Mouse (Mus musculus) hindbrain, embryonic 11.5 days (tissue): Measurements from ENCODE around the gene Tas2r110. TPM values are rescaled to one million over a fixed set of nuclear protein-coding genes. Genes with fewer than 3 reads are reported as not detected.

Source experiments
- ATAC-seq: fragments of 200-750 bp; cut with Nextera tagmentation; 2 replicates; pipeline ENCODE4 v1.8.0; 2017; ENCODE audit warnings: mild to moderate bottlenecking, moderate TSS enrichment, moderate library complexity; ENCODE audit not compliant: low FRiP score
- DNase-seq: peaks from one replicate; pipeline ENCODE4 v3.0.0-alpha.2; 2015; ENCODE audit warnings: low spot score
- H3K27ac ChIP-seq: fragments of 300-500 bp; sonication (generic); 2 replicates; pipeline ENCODE4 v1.5.1; 2014; ENCODE audit warnings: mild to moderate bottlenecking, low read depth, low read length
- H3K27me3 ChIP-seq: fragments of 300-500 bp; sonication (generic); 2 replicates; pipeline ENCODE4 v1.6.1; 2014; ENCODE audit warnings: mild to moderate bottlenecking, low read length, moderate library complexity, mixed read lengths; ENCODE audit not compliant: control insufficient read depth, insufficient read depth
- H3K36me3 ChIP-seq: fragments of 300-500 bp; sonication (generic); 2 replicates; pipeline ENCODE4 v1.6.1; 2014; ENCODE audit warnings: mild to moderate bottlenecking, low read length, moderate library complexity, mixed read lengths; ENCODE audit not compliant: control insufficient read depth, insufficient read depth
- H3K4me1 ChIP-seq: fragments of 300-500 bp; sonication (generic); replicated peaks from 2 replicates; pipeline ENCODE4 v1.6.1; 2014; ENCODE audit warnings: low read length, mixed read lengths; ENCODE audit not compliant: control insufficient read depth, insufficient read depth
- H3K4me2 ChIP-seq: fragments of 300-500 bp; sonication (generic); replicated peaks from 2 replicates; pipeline ENCODE4 v1.6.1; 2014; ENCODE audit warnings: mild to moderate bottlenecking, low read depth, low read length
- H3K4me3 ChIP-seq: fragments of 300-500 bp; sonication (generic); 2 replicates; pipeline ENCODE4 v1.5.1; 2014; ENCODE audit warnings: low read depth, low read length
- H3K9ac ChIP-seq: fragments of 300-500 bp; sonication (generic); 2 replicates; pipeline ENCODE4 v1.6.1; 2014; ENCODE audit warnings: low read depth, low read length
- H3K9me3 ChIP-seq: fragments of 300-500 bp; sonication (generic); 2 replicates; pipeline ENCODE4 v1.6.1; 2016; ENCODE audit warnings: low read length; ENCODE audit not compliant: control insufficient read depth
- WGBS: fragments of 180-500 bp; shearing (Covaris S2); extraction: QIAGEN DNeasy Blood & Tissue Kit; methylation state at CpG from one replicate; pipeline ENCODE4 v1.1.7; 2014; 5-methylcytosine and 5-hydroxymethylcytosine counted together
- polyA plus RNA-seq: library from polyadenylated mRNA; unstranded; fragments of >200 nt; fragmentation: Nextera tagmentation; extraction: Ambion mirVana; gene quantifications from 2 replicates; pipeline ENCODE4 v1.2.1, GENCODE M21; 2014

Tas2r110 gene
- polyA plus RNA-seq, result not detected in 2 replicates

GRCm38 (mm10) chr6:132867708-132868107 lies at the start of gene Tas2r110:
Gene Tas2r110 (plus strand): TSS chr6:132868008.
- H3K4me2 ChIP-seq, result no peak within 1 kb of the TSS
- H3K27ac ChIP-seq, result no peak within 1 kb of the TSS
- H3K36me3 ChIP-seq, result no peaks in the 10 kb centered on the region
- no peaks in the 10 kb centered on the region for H3K4me1 ChIP-seq
- no peak within 1 kb of the TSS for H3K9ac ChIP-seq
- H3K9me3 ChIP-seq, result no peaks in the 10 kb centered on the region
- ATAC-seq (no peak), DNase-seq (no peak)
- H3K4me3 ChIP-seq, result no peak within 1 kb of the TSS
- no peaks in the 10 kb centered on the region for H3K27me3 ChIP-seq

- 86% methylated on average over 1 of the region's 1 CpGs for WGBS
- H3K4me3 ChIP-seq, result no peak within 1 kb of the TSS
These were observed 21.0 kb upstream of the Tas2r110 start, which contains the start of gene Tas2r123 for GRCm38 (mm10) chr6:132846842-132847241. Gene Tas2r123 (plus strand): TSS chr6:132847142.

GRCm38 (mm10) chr6:132855138-132855537 lies 12.7 kb upstream of the Tas2r110 start, which contains the start of gene Tas2r116:
Gene Tas2r116 (plus strand): TSS chr6:132855438.
- Histone ChIP-seq H3K4me3 (no peak within 1 kb of the TSS), H3K4me2 (no peak within 1 kb of the TSS), H3K4me1 (no peaks in the 10 kb centered on the region), H3K27ac (no peak within 1 kb of the TSS), H3K9me3 (no peaks in the 10 kb centered on the region), H3K9ac (no peak within 1 kb of the TSS), H3K27me3 (no peaks in the 10 kb centered on the region), H3K36me3 (no peaks in the 10 kb centered on the region)
- 88% methylated on average over 1 of the region's 1 CpGs for WGBS
- ATAC-seq (no peak), DNase-seq (no peak)

More at GRCm38 (mm10) chr6:132846842-132847241, 21.0 kb upstream of the Tas2r110 start, which contains the start of gene Tas2r123:
- Histone ChIP-seq H3K36me3 (no peaks in the 10 kb centered on the region), H3K9ac (no peak within 1 kb of the TSS), H3K4me1 (no peaks in the 10 kb centered on the region), H3K27me3 (no peaks in the 10 kb centered on the region), H3K4me2 (no peak within 1 kb of the TSS), H3K9me3 (no peaks in the 10 kb centered on the region), H3K27ac (no peak within 1 kb of the TSS)
- ATAC-seq (no peak), DNase-seq (no peak)

- Histone ChIP-seq H3K36me3 (no peaks in the 10 kb centered on the region), H3K27ac (no peak within 1 kb of the TSS), H3K4me2 (no peak within 1 kb of the TSS), H3K9ac (no peak within 1 kb of the TSS), H3K27me3 (no peaks in the 10 kb centered on the region), H3K4me1 (no peaks in the 10 kb centered on the region), H3K9me3 (no peaks in the 10 kb centered on the region), H3K4me3 (no peak within 1 kb of the TSS)
- WGBS, result 83% methylated on average over 1 of the region's 1 CpGs
- ATAC-seq (no peak), DNase-seq (no peak)
These were observed 24.9 kb downstream of the Tas2r110 start, which contains the start of gene Tas2r113 for GRCm38 (mm10) chr6:132892711-132893110. Gene Tas2r113 (plus strand): TSS chr6:132893011.

GRCm38 (mm10) chr6:132909351-132909750 lies 41.5 kb downstream of the Tas2r110 start, which contains the start of gene Tas2r125:
Gene Tas2r125 (plus strand): TSS chr6:132909651.
- Histone ChIP-seq H3K27ac (no peak within 1 kb of the TSS), H3K4me1 (no peaks in the 10 kb centered on the region), H3K4me3 (no peak within 1 kb of the TSS), H3K36me3 (no peaks in the 10 kb centered on the region), H3K27me3 (no peaks in the 10 kb centered on the region), H3K9ac (no peak within 1 kb of the TSS), H3K4me2 (no peak within 1 kb of the TSS), H3K9me3 (no peaks in the 10 kb centered on the region)
- ATAC-seq (no peak), DNase-seq (no peak)
- 90% methylated on average over 3 of the region's 3 CpGs for WGBS

Other genes with a start within 250 kb of the Tas2r110 start
- not detected in 2 replicates for gene A630073D07Rik, start 216.5 kb upstream of the Tas2r110 start, polyA plus RNA-seq
- gene Tas2r120, start 211.1 kb upstream of the Tas2r110 start, polyA plus RNA-seq, result not detected in 2 replicates
- not detected in 2 replicates for gene Tas2r121, start 167.0 kb upstream of the Tas2r110 start, polyA plus RNA-seq
- gene Tas2r122, start 156.1 kb upstream of the Tas2r110 start, polyA plus RNA-seq, result not detected in 2 replicates
- gene Tas2r115, start 130.0 kb upstream of the Tas2r110 start, polyA plus RNA-seq, result not detected in 2 replicates
- not detected in 2 replicates for gene Tas2r124, start 113.3 kb upstream of the Tas2r110 start, polyA plus RNA-seq
- gene Tas2r102, start 105.9 kb upstream of the Tas2r110 start, polyA plus RNA-seq, result not detected in 2 replicates
- not detected in 2 replicates for gene Tas2r136, start 89.8 kb upstream of the Tas2r110 start, polyA plus RNA-seq
- gene Tas2r117, start 65.2 kb upstream of the Tas2r110 start, polyA plus RNA-seq, result not detected in 2 replicates
- not detected in 2 replicates for gene Tas2r123, start 20.9 kb upstream of the Tas2r110 start, polyA plus RNA-seq
- gene Tas2r116, start 12.6 kb upstream of the Tas2r110 start, polyA plus RNA-seq, result not detected in 2 replicates
- not detected in 2 replicates for gene Tas2r113, start 25.0 kb downstream of the Tas2r110 start, polyA plus RNA-seq
- not detected in 2 replicates for gene Tas2r125, start 41.6 kb downstream of the Tas2r110 start, polyA plus RNA-seq
- not detected in 2 replicates for gene Tas2r129, start 83.1 kb downstream of the Tas2r110 start, polyA plus RNA-seq
- gene Tas2r131, start 89.9 kb downstream of the Tas2r110 start, polyA plus RNA-seq, result not detected in 2 replicates
- not detected in 2 replicates for gene Tas2r109, start 113.0 kb downstream of the Tas2r110 start, polyA plus RNA-seq
- gene Tas2r103, start 169.1 kb downstream of the Tas2r110 start, polyA plus RNA-seq, result not detected in 2 replicates
- gene Tas2r140, start 187.8 kb downstream of the Tas2r110 start, polyA plus RNA-seq, result not detected in 2 replicates
- 77.3 and 92.5 TPM in 2 replicates for gene Smim10l1, start 236.9 kb downstream of the Tas2r110 start, polyA plus RNA-seq